Mouse (Mus musculus) erythroblast, embryonic 14.5 days (primary cell): ENCODE measurements around the gene Tmem219.

Experiments used
- GATA1 ChIP-seq: IDR thresholded peaks from 2 replicates; pipeline ENCODE4 v1.6.1; 2012; ENCODE audit warnings: low read length, inconsistent platforms, mixed read lengths
- TAL1 ChIP-seq: IDR thresholded peaks from 3 replicates; pipeline ENCODE4 v1.6.1; 2012; ENCODE audit warnings: low read length, inconsistent platforms, mixed read lengths

DNA sequence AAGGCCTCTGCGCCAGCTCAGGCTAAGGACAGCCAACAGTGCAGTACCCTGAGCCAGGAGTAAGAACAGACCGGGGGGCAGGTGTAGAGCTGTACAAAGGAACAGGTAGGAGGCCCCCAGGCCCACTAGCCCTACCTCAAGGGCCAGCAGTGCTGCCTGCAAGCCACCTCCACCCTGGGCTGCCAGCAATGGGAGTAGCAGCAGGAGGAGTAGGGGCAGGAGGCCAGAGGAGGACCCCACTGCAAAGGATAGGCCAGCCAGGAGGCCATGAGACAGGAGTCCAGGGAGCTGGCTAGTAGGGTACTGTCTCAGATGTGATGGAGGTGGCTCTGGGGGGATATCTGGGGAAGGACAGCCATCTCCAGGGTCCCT is 52.2 kb downstream of the Tmem219 start:
- no peak for TF ChIP-seq GATA1
- TF ChIP-seq TAL1: no peak
